Mouse (Mus musculus) hindbrain, embryonic 11.5 days (tissue): ENCODE results near the gene Fam178b. TPM values are rescaled to one million over a fixed set of nuclear protein-coding genes. Genes with fewer than 3 reads are reported as not detected.

Experiments
- ATAC-seq: fragments of 200-750 bp; cut with Nextera tagmentation; 2 replicates; pipeline ENCODE4 v1.8.0; 2017; ENCODE audit warnings: mild to moderate bottlenecking, moderate TSS enrichment, moderate library complexity; ENCODE audit not compliant: low FRiP score
- DNase-seq: peaks from one replicate; pipeline ENCODE4 v3.0.0-alpha.2; 2015; ENCODE audit warnings: low spot score
- H3K27ac ChIP-seq: fragments of 300-500 bp; sonication (generic); 2 replicates; pipeline ENCODE4 v1.5.1; 2014; ENCODE audit warnings: mild to moderate bottlenecking, low read depth, low read length
- H3K27me3 ChIP-seq: fragments of 300-500 bp; sonication (generic); 2 replicates; pipeline ENCODE4 v1.6.1; 2014; ENCODE audit warnings: mild to moderate bottlenecking, low read length, moderate library complexity, mixed read lengths; ENCODE audit not compliant: control insufficient read depth, insufficient read depth
- H3K36me3 ChIP-seq: fragments of 300-500 bp; sonication (generic); 2 replicates; pipeline ENCODE4 v1.6.1; 2014; ENCODE audit warnings: mild to moderate bottlenecking, low read length, moderate library complexity, mixed read lengths; ENCODE audit not compliant: control insufficient read depth, insufficient read depth
- H3K4me1 ChIP-seq: fragments of 300-500 bp; sonication (generic); replicated peaks from 2 replicates; pipeline ENCODE4 v1.6.1; 2014; ENCODE audit warnings: low read length, mixed read lengths; ENCODE audit not compliant: control insufficient read depth, insufficient read depth
- H3K4me2 ChIP-seq: fragments of 300-500 bp; sonication (generic); replicated peaks from 2 replicates; pipeline ENCODE4 v1.6.1; 2014; ENCODE audit warnings: mild to moderate bottlenecking, low read depth, low read length
- H3K4me3 ChIP-seq: fragments of 300-500 bp; sonication (generic); 2 replicates; pipeline ENCODE4 v1.5.1; 2014; ENCODE audit warnings: low read depth, low read length
- H3K9ac ChIP-seq: fragments of 300-500 bp; sonication (generic); 2 replicates; pipeline ENCODE4 v1.6.1; 2014; ENCODE audit warnings: low read depth, low read length
- H3K9me3 ChIP-seq: fragments of 300-500 bp; sonication (generic); 2 replicates; pipeline ENCODE4 v1.6.1; 2016; ENCODE audit warnings: low read length; ENCODE audit not compliant: control insufficient read depth
- WGBS: fragments of 180-500 bp; shearing (Covaris S2); extraction: QIAGEN DNeasy Blood & Tissue Kit; methylation state at CpG from one replicate; pipeline ENCODE4 v1.1.7; 2014; 5-methylcytosine and 5-hydroxymethylcytosine counted together
- polyA plus RNA-seq: library from polyadenylated mRNA; unstranded; fragments of >200 nt; fragmentation: Nextera tagmentation; extraction: Ambion mirVana; gene quantifications from 2 replicates; pipeline ENCODE4 v1.2.1, GENCODE M21; 2014

The Fam178b gene
- polyA plus RNA-seq, 1 experiment from 2014 or later: 0.52 TPM

DNA sequence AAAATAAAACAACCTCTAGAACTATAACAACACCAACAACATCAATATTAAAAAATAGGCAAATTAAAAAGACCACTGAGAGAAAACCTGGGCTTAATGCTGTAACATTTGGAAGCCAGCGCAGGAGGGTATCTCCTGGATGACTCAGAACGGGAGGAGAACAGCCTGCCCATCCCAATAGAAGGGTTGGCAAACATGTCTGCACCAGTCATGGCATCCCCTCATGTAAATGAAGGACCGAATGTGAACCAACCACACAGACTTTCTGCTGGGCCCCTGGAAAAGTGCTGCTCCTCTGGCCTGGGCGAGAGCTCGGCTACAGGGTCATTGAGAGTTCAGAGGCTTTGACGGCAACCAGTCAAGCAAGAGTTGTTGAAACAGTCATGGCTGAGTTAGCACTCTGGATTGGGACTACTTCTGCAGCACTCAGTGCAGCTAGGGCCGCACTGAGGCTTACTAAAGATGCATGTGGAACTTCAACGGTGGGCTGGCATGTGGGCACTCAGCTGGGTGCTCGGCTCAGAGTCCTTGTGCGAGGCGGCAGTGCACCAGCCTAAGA is 17.7 kb downstream of the Fam178b start:
- Histone ChIP-seq H3K4me2 (no peak overlapping the region), H3K4me1 (no peaks in the 10 kb centered on the region), H3K9me3 (no peaks in the 10 kb centered on the region), H3K9ac (no peak overlapping the region), H3K4me3 (no peak overlapping the region), H3K36me3 (no peaks in the 10 kb centered on the region), H3K27ac (no peak overlapping the region), H3K27me3 (no peaks in the 10 kb centered on the region)
- ATAC-seq (no peak), DNase-seq (no peak)
- 47% methylated on average over 11 of the region's 11 CpGs for WGBS

DNA sequence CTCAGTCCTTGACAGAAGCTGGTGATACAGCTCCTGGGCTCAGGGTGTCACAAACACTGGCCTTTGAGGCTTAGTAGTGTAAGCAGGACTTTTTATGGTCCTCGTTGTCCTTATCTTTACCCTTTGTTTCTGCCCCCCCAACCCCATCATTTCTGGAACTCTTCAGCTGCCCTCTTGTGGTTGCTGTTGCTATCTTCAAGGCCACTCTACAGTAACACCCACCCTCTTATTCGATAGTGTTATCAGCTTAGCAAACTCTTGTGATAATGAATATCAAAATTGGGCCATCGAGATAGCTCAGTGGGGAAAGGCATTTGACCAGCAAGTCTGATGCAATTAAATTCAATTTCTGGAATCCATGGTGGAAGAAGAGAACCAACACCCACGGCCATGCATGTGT is 18.5 kb downstream of the Fam178b start:
- H3K4me3 ChIP-seq: no peak overlapping the region
- WGBS: 84% methylated on average over 4 of the region's 4 CpGs
- no peak overlapping the region for H3K9ac ChIP-seq
- H3K4me1 ChIP-seq: no peaks in the 10 kb centered on the region
- no peak overlapping the region for H3K4me2 ChIP-seq
- no peak for ATAC-seq
- H3K36me3 ChIP-seq: no peaks in the 10 kb centered on the region
- H3K27ac ChIP-seq: no peak overlapping the region
- no peaks in the 10 kb centered on the region for H3K27me3 ChIP-seq
- no peaks in the 10 kb centered on the region for H3K9me3 ChIP-seq
- DNase-seq: no peak

DNA sequence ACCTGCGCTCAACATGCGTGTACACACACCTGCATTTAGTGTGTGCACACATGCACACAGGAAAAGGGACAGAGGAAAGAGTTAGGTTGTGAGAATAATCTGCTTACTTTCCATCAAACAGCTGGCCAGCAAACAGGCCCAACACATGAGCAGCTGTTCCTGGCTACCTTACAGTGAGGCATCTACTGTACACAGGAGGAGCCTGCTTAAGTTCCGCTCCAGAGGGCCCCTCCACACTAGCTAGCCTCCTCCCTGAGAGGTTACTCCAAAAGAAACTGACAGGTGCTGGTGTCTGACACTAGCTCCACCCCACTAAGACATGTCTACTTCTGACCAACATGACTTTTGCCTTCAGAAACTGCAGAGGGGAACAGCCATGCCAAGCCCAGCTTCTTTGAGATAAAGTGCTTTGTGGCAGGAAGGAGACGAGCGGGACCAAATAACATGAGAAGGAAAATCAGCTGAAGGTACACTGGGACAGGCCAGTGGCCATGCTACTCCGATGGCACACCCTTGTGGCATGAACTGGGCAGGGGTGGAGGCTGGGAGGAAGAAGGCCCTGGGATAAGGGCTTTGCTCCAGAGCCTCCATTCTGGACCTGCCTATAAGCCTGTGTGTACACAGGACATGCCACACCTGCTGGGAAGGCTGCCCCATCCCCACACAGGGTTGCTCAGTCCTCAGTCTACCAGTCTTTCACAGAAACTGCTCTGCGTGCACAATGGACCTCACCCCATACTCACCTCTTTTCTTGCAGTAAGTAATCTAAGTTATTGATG is 24.2 kb downstream of the Fam178b start:
- H3K27ac ChIP-seq: no peak overlapping the region
- H3K36me3 ChIP-seq: no peaks in the 10 kb centered on the region
- no peak overlapping the region for H3K9ac ChIP-seq
- no peak overlapping the region for H3K4me3 ChIP-seq
- ATAC-seq: no peak
- H3K4me2 ChIP-seq: no peak overlapping the region
- WGBS: 83% methylated on average over 7 of the region's 7 CpGs
- H3K27me3 ChIP-seq: no peaks in the 10 kb centered on the region
- DNase-seq: no peak
- H3K9me3 ChIP-seq: no peaks in the 10 kb centered on the region
- H3K4me1 ChIP-seq: no peaks in the 10 kb centered on the region

DNA sequence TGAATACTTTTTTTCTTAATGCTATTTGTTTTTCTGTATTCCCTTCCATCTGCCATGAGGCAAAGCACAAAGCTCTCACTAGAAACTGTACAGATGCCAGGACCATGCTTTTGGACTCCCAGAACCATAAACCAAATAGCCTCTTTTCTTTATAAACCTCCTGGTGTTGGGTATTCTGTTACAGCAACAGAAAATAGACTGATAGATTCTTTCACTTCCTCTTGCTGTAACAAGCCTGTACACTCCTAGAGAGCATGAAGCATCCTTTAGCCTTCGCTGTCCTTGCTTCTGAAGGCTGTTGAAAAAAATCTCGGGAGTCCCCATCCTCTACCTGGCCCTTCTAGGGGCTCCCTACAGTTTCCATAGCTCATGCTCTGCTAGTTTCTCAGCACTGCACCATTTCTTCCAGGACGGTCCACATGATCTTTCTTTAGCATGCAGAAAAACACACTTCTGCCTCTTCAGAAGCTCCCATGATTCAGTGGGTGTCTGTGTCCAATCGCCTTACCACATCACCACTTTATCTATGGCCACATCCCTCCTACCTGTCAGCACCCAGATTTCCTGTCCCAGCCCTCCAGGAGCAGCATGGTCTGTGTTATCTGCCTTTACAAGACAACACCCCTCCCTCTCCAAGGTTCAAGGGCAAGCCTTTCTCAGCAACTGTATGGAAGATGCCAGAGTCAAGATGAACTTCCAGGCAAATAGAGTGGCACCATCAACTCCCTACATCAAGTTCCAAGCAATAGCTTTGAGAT is 25.1 kb downstream of the Fam178b start:
- ATAC-seq (no peak), DNase-seq (no peak)
- no peaks in the 10 kb centered on the region for H3K4me1 ChIP-seq
- no peak overlapping the region for H3K9ac ChIP-seq
- no peak overlapping the region for H3K27ac ChIP-seq
- H3K4me2 ChIP-seq: no peak overlapping the region
- 78% methylated on average over 4 of the region's 4 CpGs for WGBS
- H3K4me3 ChIP-seq: no peak overlapping the region
- H3K36me3 ChIP-seq: no peaks in the 10 kb centered on the region
- no peaks in the 10 kb centered on the region for H3K27me3 ChIP-seq
- no peaks in the 10 kb centered on the region for H3K9me3 ChIP-seq

DNA sequence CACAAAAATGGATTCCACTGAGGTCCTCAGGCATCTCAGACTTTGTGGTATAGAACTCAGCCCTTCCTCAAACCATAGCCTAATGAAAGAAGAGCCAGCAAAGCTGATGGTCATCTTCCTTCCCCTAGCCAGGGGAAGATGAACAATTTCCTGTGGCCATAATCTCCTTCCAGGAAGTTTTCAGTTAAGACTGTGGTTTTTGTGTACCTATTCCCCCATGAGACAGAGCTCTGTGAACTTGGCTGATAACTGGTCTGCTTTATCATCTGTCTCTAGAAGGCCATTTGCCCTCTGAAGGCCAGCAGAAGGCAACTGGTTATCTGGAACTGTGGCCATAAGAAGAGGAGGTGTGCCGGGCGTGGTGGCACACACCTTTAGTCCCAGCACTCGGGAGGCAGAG is 26.8 kb downstream of the Fam178b start:
- H3K27ac ChIP-seq: no peak overlapping the region
- H3K36me3 ChIP-seq: no peaks in the 10 kb centered on the region
- H3K4me2 ChIP-seq: no peak overlapping the region
- DNase-seq: no peak
- H3K4me1 ChIP-seq: no peaks in the 10 kb centered on the region
- H3K4me3 ChIP-seq: no peak overlapping the region
- H3K9me3 ChIP-seq: no peaks in the 10 kb centered on the region
- no peak for ATAC-seq
- no peaks in the 10 kb centered on the region for H3K27me3 ChIP-seq
- H3K9ac ChIP-seq: no peak overlapping the region
- 92% methylated on average over 3 of the region's 3 CpGs for WGBS

DNA sequence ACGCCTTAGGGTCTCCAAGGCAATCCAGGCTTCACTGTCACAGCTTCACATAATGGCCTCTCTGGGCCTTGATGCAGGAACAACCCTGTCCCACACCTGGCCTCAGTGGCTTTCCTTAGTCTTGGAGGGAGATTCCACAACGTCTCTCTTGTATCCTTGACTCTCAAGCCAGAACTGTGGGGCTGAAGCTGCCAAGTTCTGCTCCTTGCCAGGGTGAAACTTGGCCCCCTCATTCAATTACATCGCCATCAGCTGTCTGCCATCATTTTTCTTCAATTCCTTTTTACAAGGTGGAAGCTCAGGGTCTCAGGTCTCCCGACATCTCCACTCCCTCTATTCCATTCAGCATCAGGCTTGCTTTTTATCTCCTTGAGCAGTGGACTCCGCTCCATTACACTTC is 27.9 kb downstream of the Fam178b start:
- Histone ChIP-seq H3K36me3 (no peaks in the 10 kb centered on the region), H3K27ac (no peak overlapping the region), H3K27me3 (no peaks in the 10 kb centered on the region), H3K9ac (no peak overlapping the region), H3K9me3 (no peaks in the 10 kb centered on the region), H3K4me3 (no peak overlapping the region), H3K4me1 (no peaks in the 10 kb centered on the region), H3K4me2 (no peak overlapping the region)
- no peak for DNase-seq
- 83% methylated on average over 5 of the region's 5 CpGs for WGBS
- no peak for ATAC-seq

DNA sequence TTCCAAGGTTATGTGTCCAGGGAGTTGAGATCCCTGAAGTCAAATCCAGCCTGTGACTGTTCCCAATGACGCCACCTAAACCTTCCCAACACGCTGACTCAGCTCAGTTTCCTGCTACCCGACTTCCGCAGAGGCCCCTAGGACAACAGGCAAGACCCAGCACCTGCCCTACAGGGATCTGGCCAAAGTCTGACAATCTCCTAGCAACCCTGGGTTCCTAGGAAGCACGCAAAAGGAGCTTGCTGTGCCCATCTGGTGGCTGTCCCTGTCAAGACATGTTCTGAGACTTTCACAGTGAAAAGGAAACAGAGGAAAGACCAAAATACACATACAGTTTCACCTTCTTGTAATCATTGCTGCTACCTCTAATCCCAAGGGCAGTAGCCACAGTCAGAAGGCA is 35.4 kb downstream of the Fam178b start:
- Histone ChIP-seq H3K9ac (no peak overlapping the region), H3K4me2 (no peak overlapping the region), H3K27ac (no peak overlapping the region), H3K27me3 (no peaks in the 10 kb centered on the region), H3K36me3 (no peaks in the 10 kb centered on the region), H3K4me3 (no peak overlapping the region), H3K4me1 (no peaks in the 10 kb centered on the region), H3K9me3 (no peaks in the 10 kb centered on the region)
- WGBS: 67% methylated on average over 5 of the region's 5 CpGs
- ATAC-seq: no peak
- DNase-seq: no peak

DNA sequence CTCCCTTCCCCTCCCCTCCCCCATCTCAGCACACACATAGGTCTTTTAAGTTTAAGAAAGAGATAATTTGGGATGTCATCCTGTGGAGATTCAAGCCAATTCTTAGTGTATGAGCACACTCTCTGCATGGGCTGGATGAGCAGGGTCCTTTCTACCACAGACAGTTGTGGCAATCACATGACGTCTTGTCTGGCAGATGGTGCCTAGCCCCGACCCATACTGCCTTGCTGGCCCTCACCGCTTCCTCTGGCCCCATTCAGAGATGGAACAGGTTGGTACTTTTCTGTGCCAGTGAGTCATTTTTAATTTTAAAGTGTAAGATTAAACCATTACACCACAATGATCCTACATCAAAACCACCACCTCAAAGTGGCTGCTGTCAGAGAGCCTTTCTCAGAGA is 36.7 kb downstream of the Fam178b start:
- H3K4me3 ChIP-seq: no peak overlapping the region
- no peak overlapping the region for H3K9ac ChIP-seq
- WGBS: 76% methylated on average over 3 of the region's 3 CpGs
- no peak for DNase-seq
- no peak for ATAC-seq
- H3K36me3 ChIP-seq: no peaks in the 10 kb centered on the region
- no peak overlapping the region for H3K4me2 ChIP-seq
- no peaks in the 10 kb centered on the region for H3K27me3 ChIP-seq
- no peaks in the 10 kb centered on the region for H3K9me3 ChIP-seq
- H3K4me1 ChIP-seq: no peaks in the 10 kb centered on the region
- no peak overlapping the region for H3K27ac ChIP-seq

DNA sequence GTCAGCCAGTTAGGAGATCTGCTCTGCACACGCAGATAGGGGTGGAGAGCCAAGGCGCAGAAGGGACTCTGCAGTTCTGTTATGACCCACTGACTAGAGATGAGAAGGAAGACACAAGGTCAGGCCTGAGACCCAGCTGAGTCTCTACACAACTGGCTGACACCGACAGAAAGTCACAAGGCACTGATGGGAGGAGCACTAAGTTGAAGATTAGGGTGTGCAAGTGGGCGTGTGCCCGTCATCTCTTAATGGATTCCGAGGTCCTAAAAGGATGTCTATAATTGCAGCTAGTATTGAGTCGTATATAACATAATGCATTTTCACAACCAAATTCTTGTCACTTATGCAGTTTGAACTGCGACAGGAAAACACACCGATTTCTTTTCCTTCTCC is 38.4 kb downstream of the Fam178b start:
- no peak overlapping the region for H3K9ac ChIP-seq
- no peaks in the 10 kb centered on the region for H3K9me3 ChIP-seq
- no peak for DNase-seq
- H3K4me1 ChIP-seq: no peaks in the 10 kb centered on the region
- no peaks in the 10 kb centered on the region for H3K27me3 ChIP-seq
- H3K36me3 ChIP-seq: no peaks in the 10 kb centered on the region
- ATAC-seq: no peak
- no peak overlapping the region for H3K4me2 ChIP-seq
- 90% methylated on average over 9 of the region's 9 CpGs for WGBS
- H3K27ac ChIP-seq: no peak overlapping the region
- no peak overlapping the region for H3K4me3 ChIP-seq
